Mouse (Mus musculus) erythroblast, adult 5-6 weeks (primary cell): ENCODE results near the gene Mdh2. TPM values are rescaled to one million over a fixed set of nuclear protein-coding genes. Genes with fewer than 3 reads are reported as not detected.

Source experiments
- ATAC-seq: replicated peaks from 2 replicates; pipeline ENCODE4 v1.8.0; 2016; ENCODE audit warnings: moderate number of reproducible peaks, mild to moderate bottlenecking, moderate TSS enrichment, inconsistent platforms; ENCODE audit not compliant: poor library complexity, low FRiP score, severe bottlenecking
- total RNA-seq, 2 experiments: library from RNA; stranded (forward) in 1 of 2; stranded (reverse) in 1 of 2; fragments of 150-400 nt in 1 of 2; fragments of 200-764, 138-1000 nt in 1 of 2; gene quantifications; 2 replicates each; pipeline versions ENCODE4 v1.2.3 to v1.2.4; 2015 to 2017; ENCODE audit warnings: low replicate concordance in 2 of 2

The Mdh2 gene
- total RNA-seq, 2 experiments from 2014 or later: 47.2 to 152 TPM

DNA sequence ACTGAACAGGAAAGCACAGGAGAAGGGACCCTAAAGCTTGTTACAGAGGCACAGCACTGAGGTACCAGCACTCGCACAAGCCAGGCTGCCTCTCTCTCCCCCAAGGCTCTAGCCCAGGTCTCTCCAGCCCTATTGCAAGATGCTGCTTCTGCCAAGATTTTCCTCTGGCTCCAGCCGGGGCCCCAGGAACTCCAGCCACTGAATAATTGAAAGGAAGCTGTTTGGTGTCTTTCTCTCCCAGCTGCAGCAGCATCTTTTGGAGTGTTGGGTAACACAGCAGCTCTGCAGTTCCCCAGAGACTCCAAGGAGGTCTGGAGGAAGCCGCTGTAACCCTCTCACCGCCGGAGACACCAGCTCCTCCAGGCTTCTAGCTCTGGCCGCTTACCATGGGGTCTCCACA, 47.9 kb downstream of the Mdh2 start:
- no peak for ATAC-seq

GRCm38 (mm10) chr5:135829381-135829780, 51.1 kb downstream of the Mdh2 start:
- ATAC-seq: no peak

- ATAC-seq: no peak
Measured at GRCm38 (mm10) chr5:135832729-135833128, 54.4 kb downstream of the Mdh2 start.

DNA sequence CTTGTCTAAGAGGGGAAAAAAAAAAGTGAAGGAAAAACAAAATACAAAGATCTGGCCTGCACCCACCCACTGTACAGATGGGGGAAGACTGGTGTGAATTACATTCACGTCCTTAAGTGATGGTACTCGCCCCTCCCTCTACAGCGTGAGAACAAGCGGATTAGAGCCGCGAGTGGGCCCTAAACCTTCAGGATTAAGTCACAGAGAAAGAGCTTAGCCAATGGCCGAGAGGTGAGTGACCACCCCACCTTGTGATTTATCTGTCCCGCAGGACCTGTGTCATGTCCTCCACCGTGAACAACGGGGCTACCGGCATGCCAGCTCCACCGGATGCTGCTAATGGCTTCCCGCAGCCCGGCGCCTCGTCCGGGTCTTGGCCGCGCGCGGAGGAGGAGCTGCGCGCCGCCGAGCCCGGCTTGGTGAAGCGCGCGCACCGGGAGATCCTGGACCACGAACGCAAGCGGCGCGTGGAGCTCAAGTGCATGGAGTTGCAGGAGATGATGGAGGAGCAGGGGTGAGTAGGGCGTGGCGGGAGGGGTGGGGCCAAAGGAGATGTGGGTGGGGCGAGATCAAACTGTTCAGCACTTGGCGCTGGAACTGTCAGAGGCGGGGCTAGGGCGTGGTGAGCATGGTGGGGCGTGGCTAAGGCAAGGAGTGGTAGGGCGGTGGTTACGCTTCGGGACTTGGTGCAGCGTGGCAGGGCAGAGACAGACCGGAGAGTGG, 56.6 kb downstream of the Mdh2 start:
- peak; percentile 75 for ATAC-seq

DNA sequence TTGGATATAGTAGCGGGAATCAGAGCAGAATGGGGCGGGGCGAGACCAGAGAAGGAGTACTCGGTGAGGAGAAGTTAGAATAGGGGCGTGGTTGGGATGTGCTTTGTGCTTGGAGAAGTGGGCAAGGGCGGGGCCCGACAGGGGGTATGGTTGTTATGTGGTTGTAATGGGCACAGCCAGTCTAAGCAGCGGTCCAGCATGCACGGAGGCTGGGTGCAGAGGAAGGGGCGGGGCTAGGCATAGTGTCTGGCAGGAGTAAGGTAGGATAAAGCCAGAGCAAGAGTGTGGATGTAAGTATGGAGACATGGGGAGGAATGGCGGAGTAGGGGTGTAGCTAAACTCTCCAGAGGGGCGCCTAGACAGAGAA, 57.2 kb downstream of the Mdh2 start:
- ATAC-seq: 0 out of 2 replicates have a peak, but pooled peaks have one; percentile 22

DNA sequence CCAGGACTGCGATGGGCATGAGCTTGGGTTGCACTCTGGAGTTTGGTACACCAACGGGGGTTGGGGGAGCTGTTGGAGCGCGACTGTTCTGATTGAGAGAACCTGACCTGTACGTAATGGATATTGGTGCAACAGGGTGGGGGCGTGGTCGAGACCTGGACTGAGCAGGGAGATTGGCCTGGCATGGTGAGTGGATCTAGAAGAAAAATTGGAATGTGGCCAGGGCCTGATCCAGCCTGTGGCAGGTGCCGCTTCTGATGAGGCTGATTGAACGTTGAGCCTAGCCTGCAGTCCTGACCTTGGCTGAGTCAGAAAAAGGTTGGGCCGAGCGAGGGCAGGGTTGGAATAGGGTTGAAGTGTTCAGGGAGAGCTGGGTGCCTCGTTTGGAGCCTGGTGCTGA, 57.7 kb downstream of the Mdh2 start:
- no peak for ATAC-seq

Other genes with a start within 250 kb of the Mdh2 start
- gene Hip1, start 233.4 kb upstream of the Mdh2 start, total RNA-seq (2015; ENCODE audit: low replicate concordance): 1.2 and 5.0 TPM in 2 replicates
- gene Hip1, start 233.4 kb upstream of the Mdh2 start, total RNA-seq (2017; ENCODE audit: low replicate concordance): 1.3 and 4.9 TPM in 2 replicates
- gene Ccl26, start 214.9 kb upstream of the Mdh2 start, total RNA-seq (2015; ENCODE audit: low replicate concordance): not detected in 2 replicates
- gene Ccl26, start 214.9 kb upstream of the Mdh2 start, total RNA-seq (2017; ENCODE audit: low replicate concordance): not detected in 2 replicates
- gene Ccl24, start 205.4 kb upstream of the Mdh2 start, total RNA-seq (2015; ENCODE audit: low replicate concordance): not detected in 2 replicates
- not detected in 2 replicates for gene Ccl24, start 205.4 kb upstream of the Mdh2 start, total RNA-seq (2017; ENCODE audit: low replicate concordance)
- 9.6 and 9.8 TPM in 2 replicates for gene Rhbdd2, start 145.9 kb upstream of the Mdh2 start, total RNA-seq (2015; ENCODE audit: low replicate concordance)
- gene Rhbdd2, start 145.9 kb upstream of the Mdh2 start, total RNA-seq (2017; ENCODE audit: low replicate concordance): 0.28 and 5.1 TPM in 2 replicates
- 8.8 and 9.0 TPM in 2 replicates for gene Por, start 108.4 kb upstream of the Mdh2 start, total RNA-seq (2015; ENCODE audit: low replicate concordance)
- gene Por, start 108.4 kb upstream of the Mdh2 start, total RNA-seq (2017; ENCODE audit: low replicate concordance): 9.9 and 14.5 TPM in 2 replicates
- 0.58 and 5.4 TPM in 2 replicates for gene Tmem120a, start 34.0 kb upstream of the Mdh2 start, total RNA-seq (2015; ENCODE audit: low replicate concordance)
- 6.0 and 8.7 TPM in 2 replicates for gene Tmem120a, start 34.0 kb upstream of the Mdh2 start, total RNA-seq (2017; ENCODE audit: low replicate concordance)
- gene Styxl1, start 95 bp upstream of the Mdh2 start, total RNA-seq (2015; ENCODE audit: low replicate concordance): not detected in 2 replicates
- not detected in 2 replicates for gene Styxl1, start 95 bp upstream of the Mdh2 start, total RNA-seq (2017; ENCODE audit: low replicate concordance)
- not detected in 2 replicates for gene Srrm3, start 28.4 kb downstream of the Mdh2 start, total RNA-seq (2015; ENCODE audit: low replicate concordance)
- gene Srrm3, start 28.4 kb downstream of the Mdh2 start, total RNA-seq (2017; ENCODE audit: low replicate concordance): not detected in 2 replicates
- gene Hspb1, start 109.4 kb downstream of the Mdh2 start, total RNA-seq (2015; ENCODE audit: low replicate concordance): not detected in 2 replicates
- gene Hspb1, start 109.4 kb downstream of the Mdh2 start, total RNA-seq (2017; ENCODE audit: low replicate concordance): not detected in 2 replicates
- gene Ywhag, start 156.1 kb downstream of the Mdh2 start, total RNA-seq (2015; ENCODE audit: low replicate concordance): 14.8 and 40.5 TPM in 2 replicates
- 17.3 and 17.9 TPM in 2 replicates for gene Ywhag, start 156.1 kb downstream of the Mdh2 start, total RNA-seq (2017; ENCODE audit: low replicate concordance)
- 6.0 and 6.3 TPM in 2 replicates for gene Ssc4d, start 196.1 kb downstream of the Mdh2 start, total RNA-seq (2015; ENCODE audit: low replicate concordance)
- 0.56 TPM in 1 of 2 replicates, not detected in the other for gene Ssc4d, start 196.1 kb downstream of the Mdh2 start, total RNA-seq (2017; ENCODE audit: low replicate concordance)
- gene Zp3, start 201.6 kb downstream of the Mdh2 start, total RNA-seq (2015; ENCODE audit: low replicate concordance): not detected in 2 replicates
- gene Zp3, start 201.6 kb downstream of the Mdh2 start, total RNA-seq (2017; ENCODE audit: low replicate concordance): not detected in 2 replicates
- gene Dtx2, start 216.3 kb downstream of the Mdh2 start, total RNA-seq (2015; ENCODE audit: low replicate concordance): 3.8 and 22.1 TPM in 2 replicates
- 2.3 TPM in 1 of 2 replicates, not detected in the other for gene Dtx2, start 216.3 kb downstream of the Mdh2 start, total RNA-seq (2017; ENCODE audit: low replicate concordance)